Mouse (Mus musculus) layer of hippocampus, postnatal 36 days (tissue): ENCODE data around the gene Malrd1. TPM values are rescaled to one million over a fixed set of nuclear protein-coding genes. Genes with fewer than 3 reads are reported as not detected.
"Not testable (repeated sequence)": the region's sequence is repeated elsewhere in the genome, so short reads cannot be mapped to it uniquely, and the experiment has no call there.

Source experiments
- DNase-seq, 2 experiments: peaks; one replicate each; pipeline ENCODE4 v3.0.0; 2022
- total RNA-seq, 2 experiments: library from RNA; stranded (reverse); gene quantifications; 2 replicates each; pipeline ENCODE4 v1.2.3; 2021

Gene Malrd1
- not detected for total RNA-seq

DNA sequence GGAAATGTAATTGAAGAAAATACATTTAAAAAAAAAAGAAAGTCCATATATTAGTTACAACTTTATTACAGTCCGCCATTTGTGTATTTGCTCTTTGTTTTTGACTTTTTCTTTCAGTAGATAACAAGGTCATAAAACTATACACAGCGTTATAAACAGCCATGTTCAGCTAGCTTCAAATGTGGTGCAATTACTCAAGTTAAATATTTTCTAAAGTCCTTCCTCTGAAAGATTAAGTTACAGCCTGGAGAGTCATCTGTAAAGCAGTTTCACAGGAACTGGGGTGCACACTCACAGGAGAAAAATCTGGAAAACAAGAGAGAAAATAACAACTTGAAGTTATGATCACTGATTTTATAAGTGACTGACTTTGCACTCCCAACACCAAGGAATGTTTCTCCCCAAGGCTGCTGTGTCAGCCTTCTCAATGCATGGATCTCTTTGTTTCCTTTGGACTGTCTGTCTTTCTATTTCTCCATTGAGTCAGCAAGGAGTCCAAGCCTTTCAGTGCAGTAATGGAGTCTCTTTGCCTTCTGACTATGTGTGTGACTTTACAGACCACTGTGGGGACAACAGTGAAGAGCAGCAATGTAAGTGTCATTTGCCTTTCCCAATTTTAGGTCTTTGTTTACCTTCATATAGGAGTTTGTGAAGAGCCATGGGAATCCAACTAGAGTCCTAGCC lies at the start of gene Malrd1:
TSS of gene Malrd1 (plus strand) at position 239 of the 684 bp plus-strand sequence.
- DNase-seq = no peak

DNA sequence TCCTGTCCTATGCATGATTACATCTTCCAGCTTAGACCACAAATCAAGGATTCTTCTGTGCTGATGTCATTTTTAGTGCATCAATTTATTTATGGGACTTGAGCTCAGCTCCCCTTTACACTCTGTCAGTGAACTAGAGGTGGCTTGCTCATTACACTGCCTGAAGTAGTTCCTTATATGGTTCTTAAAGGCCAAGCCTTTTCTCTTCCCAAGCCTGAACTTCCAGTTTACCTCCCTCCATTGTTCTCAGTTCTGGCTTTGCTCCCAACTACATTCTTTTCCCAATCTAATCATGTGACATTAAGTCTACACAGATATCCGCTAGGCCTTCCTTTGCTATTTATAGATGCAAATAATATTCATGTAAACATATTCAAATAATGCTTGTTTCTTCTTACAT lies 12.4 kb downstream of the Malrd1 start:
- no peak for DNase-seq

DNA sequence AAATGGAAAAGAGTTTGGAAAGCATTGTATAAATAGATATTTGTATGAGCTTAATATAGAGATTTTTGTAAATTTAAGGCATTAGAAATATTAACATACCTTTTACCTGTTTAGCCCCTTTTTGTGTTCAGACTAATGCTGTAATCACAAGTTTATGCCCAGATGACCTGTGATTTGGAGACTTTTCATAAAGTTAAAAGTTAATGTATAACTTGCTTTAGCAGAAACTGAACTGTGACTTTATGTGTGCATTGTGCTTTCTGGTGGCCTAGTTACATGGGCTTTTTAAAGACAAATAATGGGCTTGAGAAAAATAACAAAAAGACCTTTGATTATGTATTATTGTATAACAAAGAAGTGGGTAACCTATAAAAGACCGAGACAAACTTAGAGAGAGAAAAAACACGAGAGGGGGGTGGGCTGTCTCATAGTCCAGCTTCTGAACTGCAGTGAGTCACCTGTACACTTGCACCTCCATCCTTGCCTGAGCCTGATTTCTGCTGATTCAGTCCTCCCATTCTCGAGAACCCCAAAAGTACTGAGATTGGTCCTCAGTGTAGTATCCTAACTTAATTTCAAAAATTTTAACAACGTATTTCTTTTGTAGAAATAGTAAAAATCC lies 87.2 kb downstream of the Malrd1 start:
- no peak for DNase-seq

DNA sequence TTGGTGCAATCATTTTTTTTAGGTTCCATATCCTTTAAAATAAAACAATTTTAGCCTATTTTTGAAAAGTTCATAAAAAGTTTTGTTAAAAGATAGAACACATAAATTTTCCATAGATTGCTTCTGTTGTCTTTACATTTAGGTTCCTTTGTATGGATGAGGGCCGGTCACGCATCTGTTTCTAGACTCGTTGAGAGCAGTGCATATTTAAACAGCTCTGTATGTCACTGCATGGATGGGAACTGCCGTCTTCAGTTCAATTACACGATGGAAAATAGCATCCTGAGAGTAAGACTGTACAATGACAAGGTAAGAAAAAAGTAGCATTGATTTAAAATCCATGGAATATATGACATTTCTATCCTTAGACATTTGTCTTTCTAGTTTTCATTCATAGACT lies 87.7 kb downstream of the Malrd1 start:
- DNase-seq = no peak

DNA sequence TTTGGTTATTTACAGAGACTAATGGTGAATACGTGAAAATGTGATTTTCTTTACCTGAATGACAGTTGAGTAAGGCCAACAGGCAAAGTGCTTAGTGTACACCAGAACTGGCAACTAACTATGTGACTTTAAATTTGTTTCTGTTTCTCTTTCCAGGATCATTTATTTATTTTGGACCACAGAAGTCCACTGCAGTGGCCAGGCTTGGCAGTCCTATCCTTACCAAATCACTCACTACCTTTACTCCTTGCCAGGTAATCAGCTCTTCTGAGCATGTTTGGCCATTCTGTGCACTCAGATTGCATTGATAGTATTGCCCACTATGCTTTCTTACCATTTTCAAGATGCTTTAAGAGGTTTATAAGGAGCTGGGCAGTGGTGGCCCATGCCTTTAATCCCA lies 109.5 kb downstream of the Malrd1 start:
- DNase-seq = no peak

DNA sequence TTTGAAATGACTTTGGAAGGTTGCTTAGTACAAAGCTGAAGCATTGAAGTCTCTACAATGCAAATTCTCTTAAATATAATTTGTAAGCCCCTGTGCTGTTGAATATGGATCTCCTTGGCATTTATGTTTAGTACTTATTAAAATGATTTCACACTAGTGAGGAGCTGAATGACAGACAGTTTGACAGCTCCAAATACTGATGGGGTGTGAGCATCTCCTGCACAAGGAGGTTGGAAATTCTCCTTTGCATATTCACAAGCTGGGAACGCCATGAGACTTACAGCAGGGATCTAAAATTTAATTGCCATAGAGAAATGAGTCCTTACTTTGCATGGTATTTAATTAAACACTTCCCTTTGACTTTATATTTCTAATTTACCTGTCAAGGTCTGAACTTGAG lies 117.6 kb downstream of the Malrd1 start:
- DNase-seq = no peak

DNA sequence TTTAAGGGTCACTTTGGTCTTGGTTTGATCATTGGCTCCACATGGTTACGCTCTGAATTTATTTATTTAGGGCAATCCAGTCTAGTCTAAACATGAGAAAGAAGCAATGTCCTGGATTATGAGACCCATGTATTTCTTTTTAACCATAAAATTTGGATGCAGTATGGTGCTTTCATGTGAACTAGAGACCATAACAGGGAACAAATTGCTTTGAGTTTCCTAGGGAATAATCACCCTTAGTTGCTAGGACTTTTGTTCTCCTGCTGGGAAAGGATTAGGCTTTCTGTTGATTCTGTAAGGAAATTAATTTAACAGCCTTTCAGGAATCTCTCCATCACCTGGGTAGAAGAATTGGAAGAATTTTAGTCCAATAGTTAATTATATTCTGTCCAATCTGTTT lies 130.1 kb downstream of the Malrd1 start:
- DNase-seq = no peak

DNA sequence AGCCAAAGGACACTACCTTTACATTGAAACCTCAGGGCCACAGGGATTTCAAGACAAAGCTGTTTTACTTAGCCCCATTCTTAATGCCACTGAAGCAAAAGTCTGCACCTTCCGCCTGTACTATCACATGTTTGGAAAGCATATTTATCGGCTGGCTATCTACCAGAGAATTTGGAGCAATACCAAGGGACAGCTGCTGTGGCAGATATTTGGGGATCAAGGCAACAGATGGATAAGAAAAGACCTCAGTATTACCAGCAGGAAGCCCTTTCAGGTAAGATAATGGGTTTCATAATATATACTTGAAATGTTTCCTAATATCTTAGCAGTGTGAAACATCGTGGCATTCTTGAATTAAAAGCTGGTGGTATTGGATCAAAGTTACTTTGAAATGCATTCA lies 176.7 kb downstream of the Malrd1 start:
- DNase-seq = no peak

DNA sequence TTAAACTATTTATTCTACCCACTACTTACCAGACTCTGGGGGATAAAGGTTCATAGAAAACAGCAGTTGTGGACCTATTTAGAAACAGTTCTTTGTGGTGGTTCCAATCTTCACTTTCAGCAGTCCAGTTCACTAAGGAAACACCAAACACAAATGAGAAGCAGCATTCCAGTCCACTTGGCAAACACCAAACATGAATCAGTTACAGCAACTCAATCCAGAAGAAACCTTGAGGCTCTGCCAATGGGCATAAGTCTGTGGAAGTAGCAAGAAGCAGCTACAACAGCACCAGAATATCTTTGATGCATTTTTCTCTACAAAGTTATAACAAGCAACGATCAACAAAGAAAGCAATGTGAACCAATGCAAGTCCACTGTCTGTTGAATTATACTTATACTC lies 214.7 kb downstream of the Malrd1 start:
- no peak for DNase-seq

DNA sequence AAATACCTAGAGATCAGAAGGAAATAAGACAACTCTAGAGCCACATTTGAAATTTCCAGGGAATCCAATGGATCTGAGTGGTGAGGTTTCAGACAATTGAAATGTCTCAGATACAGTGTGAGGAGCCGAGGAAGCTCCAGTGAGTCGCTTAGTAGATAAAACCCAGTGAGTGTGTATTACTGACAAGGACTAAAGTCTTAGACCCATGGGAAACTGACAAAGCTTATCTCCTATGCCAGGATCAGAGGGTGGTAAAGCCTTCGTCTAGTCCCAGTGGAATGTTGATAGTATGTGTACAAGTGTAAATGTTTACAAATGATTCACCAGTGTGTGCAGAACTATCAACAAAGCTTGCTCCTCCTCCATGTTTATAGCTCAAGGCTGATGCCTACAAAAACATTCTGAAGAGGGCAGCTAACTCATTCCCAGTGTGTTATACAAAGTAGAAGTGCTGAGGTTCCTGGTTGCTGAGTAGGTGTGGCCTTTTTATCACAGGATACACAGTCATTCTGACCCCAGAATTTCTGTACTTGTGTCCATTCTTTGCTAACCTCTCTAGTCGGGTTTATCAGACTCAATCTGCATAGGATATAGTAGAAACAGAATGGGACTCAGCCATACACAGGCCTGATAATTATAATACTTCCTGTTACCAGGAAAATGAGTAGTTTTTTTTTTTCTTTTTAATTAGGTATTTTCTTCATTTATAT lies 218.9 kb downstream of the Malrd1 start:
- no peak for DNase-seq

DNA sequence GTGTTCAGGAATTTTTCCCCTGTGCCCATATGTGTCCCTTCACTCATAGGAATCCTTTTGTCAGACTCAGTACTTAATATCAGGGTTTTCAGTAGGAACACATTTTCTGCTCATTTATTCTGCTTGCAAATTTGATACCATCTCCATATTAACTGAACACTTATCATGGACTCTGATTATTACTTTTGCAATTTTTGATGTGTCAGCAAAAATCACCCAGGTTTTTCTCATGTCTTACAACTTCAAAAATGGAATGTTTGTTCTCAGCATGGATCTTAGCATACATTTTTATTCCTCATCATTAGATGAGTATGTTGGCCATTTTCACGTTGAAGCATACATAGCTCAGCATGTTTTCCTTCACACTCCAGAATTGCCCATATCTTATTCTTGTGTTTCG lies 258.5 kb downstream of the Malrd1 start:
- no peak for DNase-seq

DNA sequence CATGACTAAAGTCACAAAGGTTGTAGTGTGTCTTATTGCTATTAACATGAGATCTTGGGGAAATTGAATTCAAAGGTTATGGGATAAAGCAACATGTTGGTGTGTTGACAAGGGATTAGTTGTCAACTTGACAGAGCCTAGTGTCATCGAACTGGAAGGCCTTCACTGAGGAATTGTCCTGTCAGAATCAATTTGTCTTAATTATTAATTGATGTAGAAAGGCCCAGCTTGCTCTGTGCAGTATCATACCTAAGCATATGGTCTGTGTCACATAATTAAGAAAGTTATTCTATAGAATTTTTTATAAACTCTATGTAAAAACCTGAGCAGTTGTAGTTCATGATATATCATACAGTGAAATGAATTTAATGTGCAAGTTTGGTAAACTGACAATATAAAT lies 289.4 kb downstream of the Malrd1 start:
- DNase-seq = no peak

DNA sequence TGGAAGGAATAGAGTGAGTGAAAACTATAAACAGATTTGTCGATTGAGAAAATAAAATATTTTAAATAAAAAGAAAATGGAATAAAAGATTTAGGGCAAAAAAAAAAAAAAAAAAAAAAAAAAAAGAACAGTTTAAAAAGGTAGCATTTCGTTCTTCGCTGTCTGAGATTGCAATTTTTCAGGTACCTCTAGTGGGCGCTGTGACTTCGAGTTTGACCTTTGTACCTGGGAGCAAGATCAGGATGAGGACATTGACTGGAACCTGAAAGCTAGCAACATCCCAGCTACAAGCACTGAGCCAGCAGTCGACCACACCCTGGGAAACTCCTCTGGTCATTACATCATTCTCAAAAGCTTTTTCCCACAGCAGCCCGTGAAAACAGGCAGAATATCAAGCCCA lies 343.1 kb downstream of the Malrd1 start:
- no peak for DNase-seq

DNA sequence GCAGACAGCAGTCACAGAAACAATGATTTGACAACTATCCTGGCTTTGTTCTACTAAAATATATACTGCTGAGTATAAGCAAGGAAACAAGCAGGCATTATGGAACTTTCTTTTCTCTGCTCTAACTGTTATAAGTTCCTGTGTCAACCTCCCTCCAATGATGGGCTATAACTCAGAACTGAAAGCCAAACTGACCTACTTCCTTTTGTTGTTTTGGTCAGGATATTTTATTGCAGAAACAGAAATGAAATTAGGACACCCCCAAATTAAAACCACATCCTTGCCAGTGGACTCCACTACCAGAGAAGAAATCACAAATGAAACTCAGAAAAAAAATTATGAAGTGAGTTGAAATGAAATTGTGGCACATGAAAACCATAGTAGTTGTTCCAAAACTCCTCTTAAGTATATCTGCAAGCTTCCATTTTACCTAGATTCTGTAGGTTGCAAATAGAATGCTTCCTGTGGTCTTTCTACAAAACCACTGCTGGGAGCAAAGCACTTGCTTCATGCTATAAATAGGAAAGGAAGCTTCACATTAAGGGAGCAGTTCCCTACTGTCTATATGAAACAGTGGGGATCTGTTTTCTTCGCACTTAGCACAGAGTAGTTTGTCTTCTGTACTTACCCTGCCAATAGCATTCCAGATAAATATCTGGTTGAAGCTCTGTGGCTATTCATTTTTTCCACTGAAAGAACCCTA lies 367.3 kb downstream of the Malrd1 start:
- no peak for DNase-seq

DNA sequence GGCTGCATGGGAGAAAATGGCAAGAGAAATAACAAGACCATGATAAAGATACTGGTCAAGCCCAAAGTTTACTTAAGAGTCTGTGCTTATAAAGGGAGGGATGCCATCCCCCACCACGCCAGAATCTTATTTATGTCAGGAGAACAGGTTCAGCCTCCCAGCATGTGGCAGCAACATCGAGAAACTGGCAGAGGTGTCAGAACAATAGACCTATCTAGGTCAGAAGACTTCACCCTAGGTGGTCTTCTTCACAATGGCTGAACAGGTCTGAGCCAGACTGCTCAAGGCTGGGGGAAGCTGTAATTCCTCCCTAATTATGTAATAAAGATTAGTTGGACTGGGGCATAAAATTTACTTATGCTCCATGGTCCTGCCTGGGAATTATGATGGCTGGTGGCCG lies 399.2 kb downstream of the Malrd1 start:
- no peak for DNase-seq

DNA sequence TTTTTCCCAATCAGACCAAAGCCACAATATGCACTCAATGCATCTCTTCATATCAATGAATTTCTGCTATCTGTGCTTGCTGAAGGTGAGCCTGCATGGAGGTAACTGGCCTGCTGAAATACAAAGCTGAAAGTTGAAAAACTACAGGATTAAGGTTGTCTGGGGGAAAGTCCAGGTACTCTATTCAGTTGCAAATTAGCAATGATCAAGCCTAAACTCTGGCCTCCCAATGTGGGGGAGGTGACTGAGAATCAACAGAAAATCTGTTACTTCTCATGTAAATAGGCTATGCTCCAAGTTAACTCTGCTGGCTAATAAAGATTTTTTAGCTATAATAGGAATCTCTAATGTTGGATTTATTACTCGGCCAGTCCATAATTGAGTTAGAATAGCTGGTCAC lies 399.8 kb downstream of the Malrd1 start:
- no peak for DNase-seq

DNA sequence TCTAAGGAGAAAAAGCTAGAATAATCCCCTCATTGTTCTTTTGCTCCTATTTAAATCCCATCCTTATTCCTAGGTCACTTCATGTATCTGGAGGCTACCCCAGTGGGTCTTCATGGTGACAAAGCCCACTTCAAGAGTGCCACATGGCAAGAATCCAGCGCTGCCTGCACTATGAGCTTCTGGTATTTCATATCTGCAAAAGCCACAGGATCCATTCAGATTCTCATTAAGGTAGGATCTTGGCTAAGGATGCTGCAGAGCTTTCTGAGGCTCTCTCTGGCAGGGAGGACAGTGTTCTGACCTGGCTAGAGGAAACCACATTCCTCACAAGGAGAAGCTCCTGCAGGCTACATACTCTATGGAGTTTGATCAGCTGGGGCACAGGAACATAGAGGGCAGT lies 405.2 kb downstream of the Malrd1 start:
- DNase-seq = no peak

DNA sequence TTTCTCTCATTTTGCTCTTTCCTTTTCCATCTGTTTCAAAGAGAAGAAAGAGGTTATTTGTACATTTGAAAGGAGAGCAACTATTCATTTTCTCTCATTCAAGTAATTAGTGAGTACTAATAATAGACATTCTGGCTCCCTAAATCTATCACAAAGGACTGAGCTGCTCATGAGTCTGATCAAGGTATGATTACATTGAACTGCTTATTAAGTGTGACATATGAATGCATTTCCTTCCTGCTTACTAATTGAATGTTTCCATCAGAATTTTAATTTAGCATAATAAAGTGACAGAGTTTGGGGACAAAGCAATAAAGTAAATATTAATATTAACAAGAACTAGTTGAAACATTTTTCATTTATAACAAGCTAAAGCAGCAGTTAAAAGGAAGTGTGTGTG lies 405.6 kb downstream of the Malrd1 start:
- DNase-seq = no peak

DNA sequence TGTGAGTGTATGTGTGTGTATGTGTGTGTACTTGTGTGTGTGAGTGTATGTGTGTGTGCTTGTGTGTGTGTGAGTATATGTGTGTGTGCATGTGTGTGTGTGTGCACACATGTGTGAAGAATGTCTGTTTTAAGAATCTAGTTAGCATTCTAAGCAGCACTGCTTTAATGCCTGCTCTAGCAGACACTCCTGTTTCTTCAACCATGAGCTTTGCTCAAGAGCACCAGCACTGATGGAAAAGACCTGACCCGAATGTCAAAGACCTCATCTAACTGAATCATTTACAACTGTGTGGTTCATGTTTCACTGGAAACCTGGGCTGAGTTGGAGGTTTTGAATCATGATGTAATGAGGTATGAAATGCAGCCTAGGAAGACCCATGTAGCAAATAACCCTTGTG lies 406.1 kb downstream of the Malrd1 start:
- no peak for DNase-seq

DNA sequence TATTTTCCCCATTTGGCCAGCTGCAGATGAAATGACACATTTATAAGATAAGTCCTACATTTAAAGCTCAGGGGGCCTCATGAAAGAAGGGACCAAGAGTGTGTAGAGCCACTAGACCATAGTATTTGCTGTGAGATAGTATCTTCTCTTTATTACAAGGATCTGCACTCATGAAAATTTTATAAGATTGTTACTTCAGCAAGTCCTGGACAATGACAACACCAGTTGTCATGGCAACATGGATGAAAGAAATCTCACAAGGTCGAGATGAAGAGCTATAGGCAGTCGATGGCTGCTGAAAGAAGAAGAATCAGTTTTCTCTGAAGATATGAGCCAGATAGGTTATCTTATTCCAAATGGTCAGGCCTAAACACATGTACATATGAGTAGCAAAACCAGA lies 476.6 kb downstream of the Malrd1 start:
- no peak for DNase-seq

DNA sequence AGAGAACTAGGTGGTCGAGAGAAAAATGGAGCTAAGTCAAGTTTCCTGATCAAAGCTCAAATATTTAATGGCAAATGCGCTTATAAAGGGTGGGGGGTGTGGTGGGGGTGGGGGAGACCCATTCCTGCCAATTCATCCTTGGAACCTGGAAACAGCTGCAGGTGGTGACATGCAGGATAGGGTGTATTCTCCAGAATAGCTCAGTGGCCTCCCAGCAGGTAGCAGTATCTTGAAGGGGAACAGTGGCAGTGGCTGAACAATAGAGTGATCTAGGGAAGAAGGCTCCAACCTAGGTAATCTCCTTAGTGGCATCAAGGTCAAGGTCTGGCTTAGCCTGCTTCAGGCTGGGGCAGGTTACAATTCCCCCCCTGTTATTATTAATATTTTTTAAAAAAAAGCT lies 490.8 kb downstream of the Malrd1 start:
- DNase-seq = not testable (repeated sequence)

DNA sequence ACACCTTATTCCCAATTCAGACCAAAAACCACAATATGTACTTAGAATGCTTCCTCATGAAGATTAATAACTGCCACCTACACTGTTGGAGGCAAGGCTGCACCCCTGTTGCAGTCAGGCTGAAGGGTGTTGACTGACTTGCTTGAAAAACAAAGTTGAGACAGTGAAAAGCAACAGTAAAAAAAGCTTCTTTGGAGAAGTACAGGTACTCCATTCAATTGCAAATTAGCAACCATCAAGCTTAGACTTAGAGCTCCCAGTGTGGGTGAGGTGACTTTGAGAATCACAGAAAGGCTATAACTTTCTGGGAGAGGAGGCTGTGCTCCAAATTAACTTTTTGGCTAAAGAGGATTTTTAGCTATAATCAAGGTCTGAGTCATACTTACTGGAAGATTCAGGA lies 491.4 kb downstream of the Malrd1 start:
- DNase-seq = not testable (repeated sequence)

DNA sequence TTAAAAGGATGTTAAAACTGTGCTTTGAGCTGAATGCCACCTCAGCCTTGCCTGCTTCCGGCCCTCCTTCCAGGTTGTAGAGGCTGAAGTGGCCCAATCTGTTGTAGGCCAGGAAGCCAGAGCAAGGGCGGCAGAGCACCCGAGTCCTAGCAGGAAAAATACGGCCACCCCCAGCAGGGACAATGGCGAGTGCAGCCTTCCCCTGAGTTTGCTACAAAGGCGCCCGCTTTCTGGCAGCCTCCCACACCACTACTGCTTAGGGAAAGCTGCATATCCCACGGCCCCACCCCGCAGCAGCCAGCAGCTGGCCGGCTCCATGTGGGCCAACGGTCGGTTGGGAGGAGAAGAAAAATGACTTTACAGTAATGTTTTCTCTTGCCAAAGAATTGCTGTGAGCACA lies 503.5 kb downstream of the Malrd1 start:
- DNase-seq = no peak
